Mouse (Mus musculus): ENCODE results near the gene Tm9sf2. TPM values are rescaled to one million over a fixed set of nuclear protein-coding genes. Genes with fewer than 3 reads are reported as not detected.

The Tm9sf2 gene
- total RNA-seq, 2 experiments from 2014 or later = 81.5 to 83.4 TPM

GRCm38 (mm10) chr14:122145374-122145773 lies 38.5 kb downstream of the Tm9sf2 start:
- intact Hi-C loops (cut with DNase I) = no loop called here
- no peak for DNase-seq (ENCODE audit: extremely low spot score in 1 of 2, low spot score in 2 of 2)

GRCm38 (mm10) chr14:122150616-122151015 lies 43.8 kb downstream of the Tm9sf2 start:
- no peak for DNase-seq (ENCODE audit: extremely low spot score in 1 of 2, low spot score in 2 of 2)
- intact Hi-C loops (cut with DNase I) = no loop called here

- DNase-seq (ENCODE audit: extremely low spot score in 1 of 2, low spot score in 2 of 2) = no peak
- intact Hi-C loops (cut with DNase I) = no loop called here
Measured at GRCm38 (mm10) chr14:122157738-122158137, 50.9 kb downstream of the Tm9sf2 start.

- intact Hi-C loops (cut with DNase I) = no loop called here
- DNase-seq (ENCODE audit: extremely low spot score in 1 of 2, low spot score in 2 of 2) = no peak
Measured at GRCm38 (mm10) chr14:122160916-122161315, 54.1 kb downstream of the Tm9sf2 start.

- intact Hi-C loops (cut with DNase I) = no loop called here
- DNase-seq (ENCODE audit: extremely low spot score in 1 of 2, low spot score in 2 of 2) = no peak
Measured at GRCm38 (mm10) chr14:122168912-122169311, 62.1 kb downstream of the Tm9sf2 start.

- intact Hi-C loops (cut with DNase I) = no loop called here
- DNase-seq (ENCODE audit: extremely low spot score in 1 of 2, low spot score in 2 of 2) = no peak
Measured at GRCm38 (mm10) chr14:122170202-122170781, 63.5 kb downstream of the Tm9sf2 start.

GRCm38 (mm10) chr14:122171031-122171430 lies 64.2 kb downstream of the Tm9sf2 start:
- intact Hi-C loops (cut with DNase I) = no loop called here
- no peak for DNase-seq (ENCODE audit: extremely low spot score in 1 of 2, low spot score in 2 of 2)

GRCm38 (mm10) chr14:122176263-122176798 lies 69.5 kb downstream of the Tm9sf2 start:
- intact Hi-C loops (cut with DNase I) = no loop called here
- no peak for DNase-seq (ENCODE audit: extremely low spot score in 1 of 2, low spot score in 2 of 2)

GRCm38 (mm10) chr14:122179262-122179661 lies 72.4 kb downstream of the Tm9sf2 start:
- intact Hi-C loops (cut with DNase I) = no loop called here
- no peak for DNase-seq (ENCODE audit: extremely low spot score in 1 of 2, low spot score in 2 of 2)

- intact Hi-C loops (cut with DNase I) = no loop called here
- peak; percentile 89 to 95 for DNase-seq (ENCODE audit: extremely low spot score in 1 of 2, low spot score in 2 of 2)
Measured at GRCm38 (mm10) chr14:122181078-122181814, 74.4 kb downstream of the Tm9sf2 start, which contains the start of gene Clybl. Clybl (plus strand) TSS chr14:122181704.

- intact Hi-C loops (cut with DNase I) = no loop called here
- DNase-seq (ENCODE audit: extremely low spot score in 1 of 2, low spot score in 2 of 2) = no peak
Measured at GRCm38 (mm10) chr14:122181815-122182157, 74.9 kb downstream of the Tm9sf2 start.

- intact Hi-C loops (cut with DNase I) = no loop called here
- DNase-seq (ENCODE audit: extremely low spot score in 1 of 2, low spot score in 2 of 2) = no peak
Measured at GRCm38 (mm10) chr14:122182220-122182619, 75.4 kb downstream of the Tm9sf2 start.

GRCm38 (mm10) chr14:122183974-122184373 lies 77.1 kb downstream of the Tm9sf2 start:
- intact Hi-C loops (cut with DNase I) = no loop called here
- no peak for DNase-seq (ENCODE audit: extremely low spot score in 1 of 2, low spot score in 2 of 2)

GRCm38 (mm10) chr14:122188250-122188649 lies 81.4 kb downstream of the Tm9sf2 start:
- no peak for DNase-seq (ENCODE audit: extremely low spot score in 1 of 2, low spot score in 2 of 2)
- intact Hi-C loops (cut with DNase I) = no loop called here

- peak in 1 of 2 experiments; percentile 27 for DNase-seq (ENCODE audit: extremely low spot score in 1 of 2, low spot score in 2 of 2)
- intact Hi-C loops (cut with DNase I) = no loop called here
Measured at GRCm38 (mm10) chr14:122189901-122190300, 83.1 kb downstream of the Tm9sf2 start.

- intact Hi-C loops (cut with DNase I) = no loop called here
- no peak for DNase-seq (ENCODE audit: extremely low spot score in 1 of 2, low spot score in 2 of 2)
Measured at GRCm38 (mm10) chr14:122190527-122190926, 83.7 kb downstream of the Tm9sf2 start.

- intact Hi-C loops (cut with DNase I) = no loop called here
- DNase-seq (ENCODE audit: extremely low spot score in 1 of 2, low spot score in 2 of 2) = peak; percentile 56 to 70
Measured at GRCm38 (mm10) chr14:122190941-122191510, 84.2 kb downstream of the Tm9sf2 start.

GRCm38 (mm10) chr14:122194630-122195029 lies 87.8 kb downstream of the Tm9sf2 start:
- intact Hi-C loops (cut with DNase I) = no loop called here

GRCm38 (mm10) chr14:122196851-122197250 lies 90.0 kb downstream of the Tm9sf2 start:
- intact Hi-C loops (cut with DNase I) = no loop called here
- DNase-seq (ENCODE audit: extremely low spot score in 1 of 2, low spot score in 2 of 2) = no peak

More at GRCm38 (mm10) chr14:122194630-122195029, 87.8 kb downstream of the Tm9sf2 start:
- DNase-seq (ENCODE audit: extremely low spot score in 1 of 2, low spot score in 2 of 2) = no peak

Measured in left cerebral cortex, postnatal 10 days (tissue).